Mouse (Mus musculus): Measurements from ENCODE around the gene Alcam. TPM values are rescaled to one million over a fixed set of nuclear protein-coding genes. Genes with fewer than 3 reads are reported as not detected.
A peak's percentile ranks its signal among the peaks of the same experiment; 100 is the strongest.

Gene Alcam
- polyA plus RNA-seq (2012; rRNA removed) = 29.7 and 39.1 TPM in 2 replicates

DNA sequence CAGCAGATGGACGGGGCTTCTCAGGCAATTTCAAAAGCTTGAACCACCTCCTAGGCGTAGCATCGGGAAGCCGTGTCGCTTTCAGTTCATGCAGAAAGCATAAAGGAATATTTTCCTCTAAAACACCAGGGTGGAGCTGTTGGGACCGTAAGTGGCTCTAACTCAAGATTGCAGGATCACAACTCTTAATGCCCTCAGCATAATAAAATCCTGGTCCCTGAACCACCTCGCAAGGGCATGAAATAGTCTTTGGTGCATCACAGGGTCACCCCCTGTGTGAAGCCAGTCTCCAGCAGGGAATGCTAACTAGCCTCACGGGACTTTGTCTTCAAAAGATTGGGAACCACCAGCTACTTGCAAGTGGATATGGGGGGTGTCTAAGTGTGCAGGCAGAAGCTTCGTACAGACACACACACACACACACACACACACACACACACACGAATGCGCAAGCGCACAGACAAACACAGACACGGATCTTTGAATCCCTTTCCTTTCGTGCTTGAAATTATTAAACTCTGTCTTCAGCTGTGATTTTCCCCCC lies at the start of gene Alcam:
TSS of gene Alcam (minus strand) at position 104 of the 544 bp plus-strand sequence.
- TF ChIP-seq CTCF (IDR thresholded peaks at IDR 0.05; ENCODE audit: borderline replicate concordance, extremely low read depth, insufficient read depth, insufficient read length) (no peak), POLR2A (IDR thresholded peaks at IDR 0.05; ENCODE audit: borderline replicate concordance, extremely low read depth, insufficient read depth, insufficient read length, poor library complexity, severe bottlenecking) (no peak)
- DNase-seq (ENCODE audit: low read depth) = peak; percentile 88

GRCm38 (mm10) chr16:52498757-52499335 lies 45.0 kb upstream of the Alcam start:
- TF ChIP-seq POLR2A (IDR thresholded peaks at IDR 0.05; ENCODE audit: borderline replicate concordance, extremely low read depth, insufficient read depth, insufficient read length, poor library complexity, severe bottlenecking) (no peak), CTCF (IDR thresholded peaks at IDR 0.05; ENCODE audit: borderline replicate concordance, extremely low read depth, insufficient read depth, insufficient read length) (no peak)
- DNase-seq (ENCODE audit: low read depth) = peak; percentile 64

DNA sequence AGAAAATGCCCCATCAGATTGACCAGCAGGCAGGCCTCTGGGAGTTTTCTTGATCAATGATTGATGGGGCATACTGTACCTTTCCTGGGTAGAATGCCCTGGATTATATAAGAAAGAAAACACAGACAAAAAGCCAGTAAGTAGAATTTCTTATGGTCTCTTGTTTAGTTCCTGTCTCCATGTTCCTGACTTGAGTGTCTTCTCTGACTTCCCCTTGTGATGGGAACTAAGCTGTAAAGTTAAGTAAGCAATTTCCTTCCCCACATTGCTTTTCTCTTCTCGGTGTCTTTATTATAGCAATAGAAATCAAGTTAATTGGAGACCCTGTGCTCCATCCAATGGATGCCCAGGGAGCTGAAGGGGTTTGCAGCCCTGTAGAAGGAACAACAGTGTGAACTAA lies 36.7 kb upstream of the Alcam start:
- DNase-seq (ENCODE audit: low read depth) = no peak

GRCm38 (mm10) chr16:52474235-52474634 lies 20.4 kb upstream of the Alcam start:
- DNase-seq (ENCODE audit: low read depth) = no peak
- TF ChIP-seq POLR2A (IDR thresholded peaks at IDR 0.05; ENCODE audit: borderline replicate concordance, extremely low read depth, insufficient read depth, insufficient read length, poor library complexity, severe bottlenecking) (no peak), CTCF (IDR thresholded peaks at IDR 0.05; ENCODE audit: borderline replicate concordance, extremely low read depth, insufficient read depth, insufficient read length) (no peak)

More for the DNA sequence above, 36.7 kb upstream of the Alcam start:
- TF ChIP-seq CTCF (IDR thresholded peaks at IDR 0.05; ENCODE audit: borderline replicate concordance, extremely low read depth, insufficient read depth, insufficient read length) = no peak
- no peak for TF ChIP-seq POLR2A (IDR thresholded peaks at IDR 0.05; ENCODE audit: borderline replicate concordance, extremely low read depth, insufficient read depth, insufficient read length, poor library complexity, severe bottlenecking)

GRCm38 (mm10) chr16:52473089-52473488 lies 19.2 kb upstream of the Alcam start:
- DNase-seq (ENCODE audit: low read depth) = no peak
- TF ChIP-seq POLR2A (IDR thresholded peaks at IDR 0.05; ENCODE audit: borderline replicate concordance, extremely low read depth, insufficient read depth, insufficient read length, poor library complexity, severe bottlenecking) (no peak), CTCF (IDR thresholded peaks at IDR 0.05; ENCODE audit: borderline replicate concordance, extremely low read depth, insufficient read depth, insufficient read length) (no peak)

GRCm38 (mm10) chr16:52472635-52473034 lies 18.8 kb upstream of the Alcam start:
- TF ChIP-seq POLR2A (IDR thresholded peaks at IDR 0.05; ENCODE audit: borderline replicate concordance, extremely low read depth, insufficient read depth, insufficient read length, poor library complexity, severe bottlenecking) = no peak
- no peak for TF ChIP-seq CTCF (IDR thresholded peaks at IDR 0.05; ENCODE audit: borderline replicate concordance, extremely low read depth, insufficient read depth, insufficient read length)
- DNase-seq (ENCODE audit: low read depth) = no peak

GRCm38 (mm10) chr16:52472059-52472458 lies 18.2 kb upstream of the Alcam start:
- TF ChIP-seq CTCF (IDR thresholded peaks at IDR 0.05; ENCODE audit: borderline replicate concordance, extremely low read depth, insufficient read depth, insufficient read length) = no peak
- TF ChIP-seq POLR2A (IDR thresholded peaks at IDR 0.05; ENCODE audit: borderline replicate concordance, extremely low read depth, insufficient read depth, insufficient read length, poor library complexity, severe bottlenecking) = no peak
- DNase-seq (ENCODE audit: low read depth) = no peak

GRCm38 (mm10) chr16:52470881-52471280 lies 17.0 kb upstream of the Alcam start:
- TF ChIP-seq POLR2A (IDR thresholded peaks at IDR 0.05; ENCODE audit: borderline replicate concordance, extremely low read depth, insufficient read depth, insufficient read length, poor library complexity, severe bottlenecking) = no peak
- TF ChIP-seq CTCF (IDR thresholded peaks at IDR 0.05; ENCODE audit: borderline replicate concordance, extremely low read depth, insufficient read depth, insufficient read length) = no peak

GRCm38 (mm10) chr16:52470226-52470625 lies 16.4 kb upstream of the Alcam start:
- DNase-seq (ENCODE audit: low read depth) = no peak
- TF ChIP-seq POLR2A (IDR thresholded peaks at IDR 0.05; ENCODE audit: borderline replicate concordance, extremely low read depth, insufficient read depth, insufficient read length, poor library complexity, severe bottlenecking) (no peak), CTCF (IDR thresholded peaks at IDR 0.05; ENCODE audit: borderline replicate concordance, extremely low read depth, insufficient read depth, insufficient read length) (no peak)

More at GRCm38 (mm10) chr16:52470881-52471280, 17.0 kb upstream of the Alcam start:
- DNase-seq (ENCODE audit: low read depth) = no peak

DNA sequence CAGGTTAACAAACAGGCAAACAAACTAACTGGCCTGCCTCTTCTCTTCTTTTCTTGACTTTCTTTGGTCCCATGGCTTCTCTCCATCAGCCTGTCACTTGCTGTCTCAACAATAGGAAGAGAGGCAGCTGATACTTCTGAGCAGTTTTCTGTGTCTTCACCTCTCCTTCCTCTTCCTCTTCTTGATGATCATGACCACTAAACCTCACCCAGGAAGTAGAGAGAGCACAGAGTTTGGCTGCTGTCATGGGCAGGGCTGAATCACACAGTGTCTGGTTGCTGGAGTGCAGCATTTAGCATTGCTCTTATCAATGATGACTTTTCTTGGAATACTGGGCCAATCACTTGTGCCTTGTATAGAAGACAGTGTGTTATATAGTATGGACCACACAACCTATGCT lies 14.6 kb upstream of the Alcam start:
- no peak for DNase-seq (ENCODE audit: low read depth)
- no peak for TF ChIP-seq POLR2A (IDR thresholded peaks at IDR 0.05; ENCODE audit: borderline replicate concordance, extremely low read depth, insufficient read depth, insufficient read length, poor library complexity, severe bottlenecking)
- TF ChIP-seq CTCF (IDR thresholded peaks at IDR 0.05; ENCODE audit: borderline replicate concordance, extremely low read depth, insufficient read depth, insufficient read length) = no peak

DNA sequence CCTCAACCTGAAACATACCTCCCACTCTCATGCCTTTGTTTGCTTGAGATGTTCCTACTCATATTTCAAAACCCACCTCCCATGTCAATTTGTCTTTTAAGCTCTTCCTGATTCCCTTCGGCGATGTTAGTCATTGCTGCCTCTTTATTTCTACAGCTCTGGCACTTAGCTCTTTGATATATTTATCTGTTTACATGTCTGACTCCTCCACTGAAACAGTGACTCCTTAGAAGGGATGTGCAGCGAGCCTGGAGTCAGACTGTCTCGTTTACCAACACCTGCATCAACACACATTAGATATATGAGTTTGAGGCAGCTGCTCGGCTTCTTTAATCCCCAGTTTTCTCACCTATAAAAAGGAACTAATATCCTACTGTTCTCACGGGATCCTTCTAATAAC lies 12.9 kb upstream of the Alcam start:
- no peak for DNase-seq (ENCODE audit: low read depth)
- TF ChIP-seq CTCF (IDR thresholded peaks at IDR 0.05; ENCODE audit: borderline replicate concordance, extremely low read depth, insufficient read depth, insufficient read length) = no peak
- no peak for TF ChIP-seq POLR2A (IDR thresholded peaks at IDR 0.05; ENCODE audit: borderline replicate concordance, extremely low read depth, insufficient read depth, insufficient read length, poor library complexity, severe bottlenecking)

DNA sequence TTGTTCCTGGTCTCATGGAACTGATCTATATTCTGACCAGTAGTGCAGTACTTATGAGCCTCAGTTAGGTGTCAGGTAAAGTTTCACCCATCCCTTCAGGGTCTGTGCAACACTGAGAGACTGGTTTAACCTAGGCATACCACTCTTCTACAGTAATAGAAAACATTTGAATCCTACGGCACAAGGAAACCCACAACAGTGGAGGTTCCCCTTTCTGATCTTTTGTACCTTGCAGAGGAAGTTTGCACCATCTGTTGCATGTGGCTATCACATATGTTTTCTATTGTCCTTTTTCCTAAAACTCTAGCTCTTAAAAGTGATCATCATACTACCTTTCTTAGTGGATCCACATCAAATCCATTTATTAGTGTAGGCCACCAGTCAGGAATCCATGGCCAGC lies 10.7 kb upstream of the Alcam start:
- TF ChIP-seq POLR2A (IDR thresholded peaks at IDR 0.05; ENCODE audit: borderline replicate concordance, extremely low read depth, insufficient read depth, insufficient read length, poor library complexity, severe bottlenecking) (no peak), CTCF (IDR thresholded peaks at IDR 0.05; ENCODE audit: borderline replicate concordance, extremely low read depth, insufficient read depth, insufficient read length) (no peak)
- DNase-seq (ENCODE audit: low read depth) = no peak
